Mouse (Mus musculus) MEL (cell line): ENCODE data around the gene Cyp17a1. TPM values are rescaled to one million over a fixed set of nuclear protein-coding genes. Genes with fewer than 3 reads are reported as not detected.

Experiments used
- DNase-seq: peaks from one replicate; pipeline ENCODE4 v3.0.0; 2011; ENCODE audit warnings: low read depth, low spot score
- H3K27ac ChIP-seq: 2 replicates; pipeline ENCODE4 v1.5.1; 2012; ENCODE audit warnings: low read depth, mild to moderate bottlenecking, control low read depth, low read length, moderate library complexity; ENCODE audit not compliant: control insufficient read depth
- H3K27me3 ChIP-seq, 2 experiments: fragments of 150-350 bp in 1 of 2; sonication (generic) in 1 of 2; 2 replicates each; pipeline ENCODE4 v1.6.1; 2012; ENCODE audit warnings: low read length in 2 of 2, mild to moderate bottlenecking in 2 of 2, improper control_type of control experiment in 1 of 2, moderate library complexity in 1 of 2; ENCODE audit not compliant: insufficient read depth in 2 of 2, control insufficient read depth in 1 of 2
- H3K36me3 ChIP-seq, 2 experiments: 2 replicates each; pipeline ENCODE4 v1.6.1; 2012 to 2014; ENCODE audit warnings: low read length in 2 of 2, improper control_type of control experiment in 1 of 2, inconsistent platforms in 1 of 2, mild to moderate bottlenecking in 1 of 2; ENCODE audit not compliant: insufficient read depth in 2 of 2, control insufficient read depth in 1 of 2
- H3K4me1 ChIP-seq, 2 experiments: fragments of 150-350 bp in 1 of 2; sonication (generic) in 1 of 2; 2 replicates each; pipeline ENCODE4 v1.6.1; 2012; ENCODE audit warnings: low read length in 2 of 2, improper control_type of control experiment in 1 of 2, mild to moderate bottlenecking in 1 of 2; ENCODE audit not compliant: insufficient read depth in 2 of 2, control insufficient read depth in 1 of 2
- H3K4me3 ChIP-seq, 2 experiments: fragments of 150-350 bp in 1 of 2; sonication (generic) in 1 of 2; 2 replicates each; pipeline ENCODE4 v1.5.1; 2012; ENCODE audit warnings: low read depth in 2 of 2, low read length in 2 of 2, mild to moderate bottlenecking in 2 of 2, moderate library complexity in 2 of 2, control low read depth in 1 of 2, improper control_type of control experiment in 1 of 2; ENCODE audit not compliant: control insufficient read depth in 1 of 2, insufficient read depth in 1 of 2
- H3K79me2 ChIP-seq: 2 replicates; pipeline ENCODE4 v1.6.1; 2012; ENCODE audit warnings: mild to moderate bottlenecking, low read length, moderate library complexity; ENCODE audit not compliant: control insufficient read depth, poor library complexity, insufficient read depth
- H3K9ac ChIP-seq: 2 replicates; pipeline ENCODE4 v1.6.1; 2012; ENCODE audit warnings: low read depth, mild to moderate bottlenecking, control low read depth, low read length, moderate library complexity; ENCODE audit not compliant: control insufficient read depth, poor library complexity, severe bottlenecking
- H3K9me3 ChIP-seq: fragments of 150-350 bp; sonication (generic); replicated peaks from 2 replicates; pipeline ENCODE4 v1.6.1; 2012; ENCODE audit warnings: mild to moderate bottlenecking, low read length, improper control_type of control experiment, moderate library complexity; ENCODE audit not compliant: insufficient read depth
- CHD1 ChIP-seq: IDR thresholded peaks from 2 replicates; pipeline ENCODE4 v1.6.1; 2012; ENCODE audit warnings: low read depth, mild to moderate bottlenecking, inconsistent platforms, low read length, improper control_type of control experiment
- E2F4 ChIP-seq: IDR thresholded peaks from 2 replicates; pipeline ENCODE4 v1.6.1; 2011; ENCODE audit warnings: low read depth, low read length, improper control_type of control experiment, borderline replicate concordance
- ELF1 ChIP-seq: IDR thresholded peaks from 2 replicates; pipeline ENCODE4 v1.6.1; 2014; ENCODE audit warnings: low read depth, mild to moderate bottlenecking, inconsistent platforms, low read length, improper control_type of control experiment, moderate library complexity
- EP300 ChIP-seq, 2 experiments: IDR thresholded peaks; 2 replicates each; pipeline ENCODE4 v1.6.1; 2011; ENCODE audit warnings: improper control_type of control experiment in 2 of 2, low read length in 2 of 2, low read depth in 1 of 2, mild to moderate bottlenecking in 1 of 2
- ETS1 ChIP-seq: IDR thresholded peaks from 2 replicates; pipeline ENCODE4 v1.6.1; 2012; ENCODE audit warnings: low read depth, mild to moderate bottlenecking, inconsistent platforms, low read length, improper control_type of control experiment, moderate library complexity
- GATA1 ChIP-seq: IDR thresholded peaks from 2 replicates; pipeline ENCODE4 v1.6.1; 2011; ENCODE audit warnings: low read depth, low read length, improper control_type of control experiment
- MXI1 ChIP-seq: IDR thresholded peaks from 2 replicates; pipeline ENCODE4 v1.6.1; 2011; ENCODE audit warnings: mild to moderate bottlenecking, low read depth, low read length, improper control_type of control experiment
- NELFE ChIP-seq: IDR thresholded peaks from 2 replicates; pipeline ENCODE4 v1.6.1; 2011; ENCODE audit warnings: low read depth, low read length, improper control_type of control experiment
- POLR2AphosphoS2 ChIP-seq: IDR thresholded peaks from 2 replicates; pipeline ENCODE4 v1.6.1; 2011; ENCODE audit warnings: low read length, improper control_type of control experiment
- POLR2AphosphoS5 ChIP-seq: IDR thresholded peaks from 2 replicates; pipeline ENCODE4 v1.6.1; 2012; ENCODE audit warnings: low read depth, borderline replicate concordance, mild to moderate bottlenecking, inconsistent platforms, low read length, moderate library complexity, mixed read lengths
- RCOR1 ChIP-seq: IDR thresholded peaks from 2 replicates; pipeline ENCODE4 v1.6.1; 2012; ENCODE audit warnings: low read depth, mild to moderate bottlenecking, inconsistent platforms, low read length, improper control_type of control experiment
- SIN3A ChIP-seq: IDR thresholded peaks from 2 replicates; pipeline ENCODE4 v1.6.1; 2012; ENCODE audit warnings: low read length, improper control_type of control experiment, inconsistent platforms
- ZC3H11A ChIP-seq: IDR thresholded peaks from 2 replicates; pipeline ENCODE4 v1.6.1; 2012; ENCODE audit warnings: low read depth, mild to moderate bottlenecking, inconsistent platforms, low read length, improper control_type of control experiment
- ZKSCAN1 ChIP-seq: IDR thresholded peaks from 2 replicates; pipeline ENCODE4 v1.6.1; 2012; ENCODE audit warnings: low read depth, mild to moderate bottlenecking, inconsistent platforms, low read length, improper control_type of control experiment, moderate library complexity
- ZNF384 ChIP-seq: IDR thresholded peaks from 2 replicates; pipeline ENCODE4 v1.6.1; 2012; ENCODE audit warnings: low read depth, mild to moderate bottlenecking, inconsistent platforms, low read length, improper control_type of control experiment
- polyA plus RNA-seq, 2 experiments: library from polyadenylated mRNA; stranded (reverse) in 1 of 2; unstranded in 1 of 2; fragments of >175 nt in 1 of 2; fragments of >200 nt in 1 of 2; gene quantifications; 2 replicates each; pipeline versions ENCODE4 v1.2.1 to v1.2.4; 2012; ENCODE audit warnings: low replicate concordance in 2 of 2, low read depth in 1 of 2; ENCODE audit not compliant: insufficient read length in 2 of 2, insufficient read depth in 1 of 2, missing spikeins in 1 of 2
- total RNA-seq: library from RNA; depleted of rRNA; stranded (reverse); fragments of 300-350 nt; gene quantifications from 2 replicates; pipeline ENCODE4 v1.2.3, GENCODE M21; 2012

Gene Cyp17a1
- total and polyA plus RNA-seq, 3 experiments: not detected

DNA sequence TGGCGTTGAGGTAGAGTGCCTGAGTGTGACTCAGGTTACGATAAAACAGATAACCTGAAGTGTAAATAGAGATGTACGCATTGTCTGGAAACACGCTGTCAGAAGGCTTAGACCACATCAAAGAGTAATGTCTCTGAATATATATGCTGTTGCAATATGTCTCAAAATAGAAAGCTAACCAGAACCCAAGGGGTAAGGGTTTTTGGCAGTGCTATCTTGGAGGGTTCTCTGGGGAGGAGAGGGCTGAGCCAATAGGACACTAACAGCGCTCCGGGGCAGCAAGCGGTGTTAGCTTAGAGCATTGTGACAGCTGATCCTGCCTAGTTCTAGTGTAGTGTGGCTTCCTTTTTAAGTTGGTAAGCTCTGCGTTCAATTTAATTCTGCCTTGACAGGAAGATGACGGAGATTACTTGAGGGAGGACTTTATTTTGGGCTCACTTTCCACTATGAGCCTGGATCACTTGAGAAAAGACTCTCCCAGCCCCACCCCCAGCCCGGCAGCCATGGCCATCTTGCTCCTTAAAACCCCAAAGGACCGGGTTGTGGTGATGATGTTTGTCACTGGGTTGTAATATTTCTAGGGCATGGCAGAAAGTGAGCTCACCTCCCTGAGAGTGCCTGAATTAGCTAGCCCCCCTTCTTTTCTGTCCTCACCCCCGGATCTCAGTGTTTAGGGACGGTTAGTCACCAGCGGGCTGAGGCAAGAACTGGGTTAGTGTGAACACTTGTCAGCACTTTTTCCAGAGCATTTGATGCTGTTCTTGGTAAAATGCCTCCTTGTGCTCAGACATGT lies 52.8 kb downstream of the Cyp17a1 start:
- H3K4me3 ChIP-seq: no peak overlapping the region
- no peak overlapping the region for H3K9ac ChIP-seq
- H3K79me2 ChIP-seq: no peaks in the 10 kb centered on the region
- no peak for TF ChIP-seq POLR2AphosphoS2
- no peak for TF ChIP-seq NELFE
- no peaks in the 10 kb centered on the region for H3K27me3 ChIP-seq
- H3K4me1 ChIP-seq: no peaks in the 10 kb centered on the region
- H3K27ac ChIP-seq: no peak overlapping the region
- DNase-seq: no peak
- peaks cover 0 to 4% of the 10 kb centered on the region in 2 experiments; a peak in 1 of 4 replicates for H3K36me3 ChIP-seq
- no peaks in the 10 kb centered on the region for H3K9me3 ChIP-seq

DNA sequence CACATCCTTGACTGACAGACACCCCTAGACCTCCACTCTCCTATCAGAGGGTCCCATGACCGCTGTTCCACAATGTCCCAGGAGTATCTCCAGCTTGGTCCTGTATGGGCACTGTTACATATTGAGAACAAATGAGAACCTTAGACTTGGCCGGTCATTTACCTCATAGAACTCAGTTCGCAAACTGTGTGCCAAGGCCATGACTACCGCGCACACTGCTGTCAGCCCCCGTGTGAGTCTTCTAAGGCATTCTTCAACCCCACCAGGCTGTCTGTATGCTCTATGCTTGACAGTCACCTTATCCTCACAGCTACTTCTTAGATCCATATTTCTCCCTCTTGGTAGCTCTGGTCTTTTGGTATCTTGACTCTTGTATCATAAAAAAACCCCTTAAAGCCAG lies 53.5 kb downstream of the Cyp17a1 start:
- Histone ChIP-seq H3K27me3 (no peaks in the 10 kb centered on the region), H3K36me3 (peaks cover 0 to 4% of the 10 kb centered on the region in 2 experiments; a peak in 2 of 4 replicates), H3K27ac (no peak overlapping the region), H3K4me3 (no peak overlapping the region), H3K4me1 (no peaks in the 10 kb centered on the region), H3K9me3 (no peaks in the 10 kb centered on the region), H3K9ac (no peak overlapping the region), H3K79me2 (no peaks in the 10 kb centered on the region)
- no peak for DNase-seq
- TF ChIP-seq ZC3H11A (no peak), ZKSCAN1 (no peak), ELF1 (no peak), NELFE (no peak), RCOR1 (no peak), CHD1 (no peak), ETS1 (no peak), ZNF384 (no peak), EP300 (IDR thresholded peaks at IDR 0.05; ENCODE audit: low read depth in 1 of 2, low read length in 2 of 2) (no peak), POLR2AphosphoS5 (no peak), MXI1 (no peak), POLR2AphosphoS2 (no peak), GATA1 (no peak), SIN3A (no peak), E2F4 (no peak)
